Mouse (Mus musculus) bone marrow macrophage, adult 2 months (primary cell): Measurements from ENCODE around the gene Mis18a.
A peak's percentile ranks its signal among the peaks of the same experiment; 100 is the strongest.

ENCODE experiments used
- CTCF ChIP-seq: IDR thresholded peaks from 2 replicates; pipeline ENCODE4 v1.5.1; 2012; ENCODE audit warnings: low read depth, mild to moderate bottlenecking, low read length, moderate library complexity
- POLR2A ChIP-seq: IDR thresholded peaks from 2 replicates; pipeline ENCODE4 v1.6.1; 2012; ENCODE audit warnings: mild to moderate bottlenecking, low read depth, low read length, borderline replicate concordance

DNA sequence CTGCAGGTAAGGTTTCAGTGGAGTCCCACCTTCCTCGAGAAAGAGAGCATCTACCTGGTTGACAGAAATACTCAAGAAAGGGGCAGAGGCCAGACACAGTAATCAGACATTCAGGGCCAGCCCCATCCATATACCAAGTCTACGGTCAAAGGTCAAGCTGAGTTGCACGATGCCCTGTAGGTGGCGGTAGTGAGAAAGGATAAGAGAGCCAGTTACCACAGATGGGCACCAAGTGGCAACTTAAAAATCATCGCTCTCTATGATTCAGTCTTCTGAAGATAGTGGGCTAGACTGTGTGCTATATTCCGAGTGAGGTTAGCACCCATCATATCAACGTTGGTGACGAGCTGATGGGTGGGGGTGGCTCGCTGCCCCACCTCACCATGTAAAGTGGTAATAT lies 32.5 kb downstream of the Mis18a start:
- TF ChIP-seq CTCF (0 out of 2 replicates have a peak, but pooled peaks have one; percentile 28), POLR2A (no peak)
